Mouse (Mus musculus) MEL (cell line): ENCODE data around the gene Tiam1. TPM values are rescaled to one million over a fixed set of nuclear protein-coding genes. Genes with fewer than 3 reads are reported as not detected.
A peak's percentile ranks its signal among the peaks of the same experiment; 100 is the strongest.

Source experiments
- DNase-seq: peaks from one replicate; pipeline ENCODE4 v3.0.0; 2011; ENCODE audit warnings: low read depth, low spot score
- H3K27ac ChIP-seq: 2 replicates; pipeline ENCODE4 v1.5.1; 2012; ENCODE audit warnings: low read depth, mild to moderate bottlenecking, control low read depth, low read length, moderate library complexity; ENCODE audit not compliant: control insufficient read depth
- H3K27me3 ChIP-seq, 2 experiments: fragments of 150-350 bp in 1 of 2; sonication (generic) in 1 of 2; 2 replicates each; pipeline ENCODE4 v1.6.1; 2012; ENCODE audit warnings: low read length in 2 of 2, mild to moderate bottlenecking in 2 of 2, improper control_type of control experiment in 1 of 2, moderate library complexity in 1 of 2; ENCODE audit not compliant: insufficient read depth in 2 of 2, control insufficient read depth in 1 of 2
- H3K36me3 ChIP-seq, 2 experiments: 2 replicates each; pipeline ENCODE4 v1.6.1; 2012 to 2014; ENCODE audit warnings: low read length in 2 of 2, improper control_type of control experiment in 1 of 2, inconsistent platforms in 1 of 2, mild to moderate bottlenecking in 1 of 2; ENCODE audit not compliant: insufficient read depth in 2 of 2, control insufficient read depth in 1 of 2
- H3K4me1 ChIP-seq, 2 experiments: fragments of 150-350 bp in 1 of 2; sonication (generic) in 1 of 2; 2 replicates each; pipeline ENCODE4 v1.6.1; 2012; ENCODE audit warnings: low read length in 2 of 2, improper control_type of control experiment in 1 of 2, mild to moderate bottlenecking in 1 of 2; ENCODE audit not compliant: insufficient read depth in 2 of 2, control insufficient read depth in 1 of 2
- H3K4me3 ChIP-seq, 2 experiments: fragments of 150-350 bp in 1 of 2; sonication (generic) in 1 of 2; 2 replicates each; pipeline ENCODE4 v1.5.1; 2012; ENCODE audit warnings: low read depth in 2 of 2, low read length in 2 of 2, mild to moderate bottlenecking in 2 of 2, moderate library complexity in 2 of 2, control low read depth in 1 of 2, improper control_type of control experiment in 1 of 2; ENCODE audit not compliant: control insufficient read depth in 1 of 2, insufficient read depth in 1 of 2
- H3K79me2 ChIP-seq: 2 replicates; pipeline ENCODE4 v1.6.1; 2012; ENCODE audit warnings: mild to moderate bottlenecking, low read length, moderate library complexity; ENCODE audit not compliant: control insufficient read depth, poor library complexity, insufficient read depth
- H3K9ac ChIP-seq: 2 replicates; pipeline ENCODE4 v1.6.1; 2012; ENCODE audit warnings: low read depth, mild to moderate bottlenecking, control low read depth, low read length, moderate library complexity; ENCODE audit not compliant: control insufficient read depth, poor library complexity, severe bottlenecking
- H3K9me3 ChIP-seq: fragments of 150-350 bp; sonication (generic); replicated peaks from 2 replicates; pipeline ENCODE4 v1.6.1; 2012; ENCODE audit warnings: mild to moderate bottlenecking, low read length, improper control_type of control experiment, moderate library complexity; ENCODE audit not compliant: insufficient read depth
- CHD2 ChIP-seq: IDR thresholded peaks from 2 replicates; pipeline ENCODE4 v1.6.1; 2011; ENCODE audit warnings: low read length, improper control_type of control experiment
- E2F4 ChIP-seq: IDR thresholded peaks from 2 replicates; pipeline ENCODE4 v1.6.1; 2011; ENCODE audit warnings: low read depth, low read length, improper control_type of control experiment, borderline replicate concordance
- EP300 ChIP-seq, 2 experiments: IDR thresholded peaks; 2 replicates each; pipeline ENCODE4 v1.6.1; 2011; ENCODE audit warnings: improper control_type of control experiment in 2 of 2, low read length in 2 of 2, low read depth in 1 of 2, mild to moderate bottlenecking in 1 of 2
- JUND ChIP-seq: IDR thresholded peaks from 2 replicates; pipeline ENCODE4 v1.6.1; 2011; ENCODE audit warnings: low read depth, mild to moderate bottlenecking, improper control_type of control experiment, low read length
- KAT2A ChIP-seq: conservative IDR thresholded peaks from 2 replicates; pipeline ENCODE4 v1.6.1; 2012; ENCODE audit warnings: low read depth, low read length, improper control_type of control experiment, inconsistent platforms
- MAX ChIP-seq: IDR thresholded peaks from 2 replicates; pipeline ENCODE4 v1.6.1; 2011; ENCODE audit warnings: low read length, improper control_type of control experiment
- MEF2A ChIP-seq: IDR thresholded peaks from 2 replicates; pipeline ENCODE4 v1.6.1; 2014; ENCODE audit warnings: low read depth, mild to moderate bottlenecking, inconsistent platforms, low read length, improper control_type of control experiment; ENCODE audit not compliant: poor library complexity, insufficient replicate concordance, severe bottlenecking; ENCODE audit errors: extremely low read depth
- MXI1 ChIP-seq: IDR thresholded peaks from 2 replicates; pipeline ENCODE4 v1.6.1; 2011; ENCODE audit warnings: mild to moderate bottlenecking, low read depth, low read length, improper control_type of control experiment
- NELFE ChIP-seq: IDR thresholded peaks from 2 replicates; pipeline ENCODE4 v1.6.1; 2011; ENCODE audit warnings: low read depth, low read length, improper control_type of control experiment
- RAD21 ChIP-seq: IDR thresholded peaks from 2 replicates; pipeline ENCODE4 v1.6.1; 2011; ENCODE audit warnings: mild to moderate bottlenecking, low read depth, low read length, improper control_type of control experiment
- RCOR1 ChIP-seq: IDR thresholded peaks from 2 replicates; pipeline ENCODE4 v1.6.1; 2012; ENCODE audit warnings: low read depth, mild to moderate bottlenecking, inconsistent platforms, low read length, improper control_type of control experiment
- TBP ChIP-seq: IDR thresholded peaks from 2 replicates; pipeline ENCODE4 v1.8.0; 2011; ENCODE audit warnings: low read depth, low read length, improper control_type of control experiment
- UBTF ChIP-seq: IDR thresholded peaks from 2 replicates; pipeline ENCODE4 v1.6.1; 2012; ENCODE audit warnings: low read depth, mild to moderate bottlenecking, inconsistent platforms, low read length, improper control_type of control experiment, moderate library complexity, borderline replicate concordance; ENCODE audit not compliant: insufficient read depth
- USF1 ChIP-seq: IDR thresholded peaks from 2 replicates; pipeline ENCODE4 v1.6.1; 2014; ENCODE audit warnings: low read depth, mild to moderate bottlenecking, inconsistent platforms, low read length, improper control_type of control experiment, moderate library complexity
- USF2 ChIP-seq, 2 experiments: IDR thresholded peaks; 2 replicates each; pipeline ENCODE4 v1.6.1; 2011 to 2012; ENCODE audit warnings: improper control_type of control experiment in 2 of 2, low read length in 2 of 2, borderline replicate concordance in 1 of 2, inconsistent platforms in 1 of 2, low read depth in 1 of 2, mild to moderate bottlenecking in 1 of 2; ENCODE audit not compliant: insufficient read depth in 1 of 2
- ZC3H11A ChIP-seq: IDR thresholded peaks from 2 replicates; pipeline ENCODE4 v1.6.1; 2012; ENCODE audit warnings: low read depth, mild to moderate bottlenecking, inconsistent platforms, low read length, improper control_type of control experiment
- ZKSCAN1 ChIP-seq: IDR thresholded peaks from 2 replicates; pipeline ENCODE4 v1.6.1; 2012; ENCODE audit warnings: low read depth, mild to moderate bottlenecking, inconsistent platforms, low read length, improper control_type of control experiment, moderate library complexity
- ZMIZ1 ChIP-seq: IDR thresholded peaks from 2 replicates; pipeline ENCODE4 v1.6.1; 2012; ENCODE audit warnings: low read depth, mild to moderate bottlenecking, inconsistent platforms, low read length, improper control_type of control experiment, moderate library complexity
- ZNF384 ChIP-seq: IDR thresholded peaks from 2 replicates; pipeline ENCODE4 v1.6.1; 2012; ENCODE audit warnings: low read depth, mild to moderate bottlenecking, inconsistent platforms, low read length, improper control_type of control experiment
- polyA plus RNA-seq, 2 experiments: library from polyadenylated mRNA; stranded (reverse) in 1 of 2; unstranded in 1 of 2; fragments of >175 nt in 1 of 2; fragments of >200 nt in 1 of 2; gene quantifications; 2 replicates each; pipeline versions ENCODE4 v1.2.1 to v1.2.4; 2012; ENCODE audit warnings: low replicate concordance in 2 of 2, low read depth in 1 of 2; ENCODE audit not compliant: insufficient read length in 2 of 2, insufficient read depth in 1 of 2, missing spikeins in 1 of 2
- total RNA-seq: library from RNA; depleted of rRNA; stranded (reverse); fragments of 300-350 nt; gene quantifications from 2 replicates; pipeline ENCODE4 v1.2.3, GENCODE M21; 2012

The Tiam1 gene
- total and polyA plus RNA-seq, 3 experiments, result 15.0 to 23.9 (median 19.9) TPM

DNA sequence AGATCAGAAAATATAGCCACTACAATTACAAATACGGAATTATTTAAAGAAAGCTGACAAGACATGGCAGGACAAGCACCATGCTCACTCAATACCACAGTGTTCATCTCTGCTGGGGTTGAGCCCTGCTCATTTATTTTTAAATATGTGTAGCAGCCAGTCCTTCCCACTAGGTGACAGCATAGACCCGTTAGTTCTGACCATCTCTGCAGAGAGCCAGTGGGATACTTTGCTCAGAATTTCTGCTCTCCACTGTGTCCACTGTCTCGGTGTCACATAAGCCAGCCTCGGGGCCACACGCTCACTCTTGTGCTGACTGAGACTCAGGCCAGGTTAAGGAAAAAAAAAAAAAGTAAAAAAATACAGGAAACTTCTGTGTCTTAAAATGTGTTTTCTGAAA, 299.0 kb downstream of the Tiam1 start (continued):
- TF ChIP-seq NELFE (no peak), RCOR1 (no peak), KAT2A (no peak), ZC3H11A (peak; percentile 86), UBTF (no peak), EP300 (IDR thresholded peaks at IDR 0.05; ENCODE audit: low read depth in 1 of 2, low read length in 2 of 2) (no peak), E2F4 (no peak), USF2 (IDR thresholded peaks at IDR 0.05; ENCODE audit: borderline replicate concordance in 1 of 2, insufficient read depth in 1 of 2, low read depth in 1 of 2, low read length in 2 of 2) (no peak), MEF2A (no peak)

DNA sequence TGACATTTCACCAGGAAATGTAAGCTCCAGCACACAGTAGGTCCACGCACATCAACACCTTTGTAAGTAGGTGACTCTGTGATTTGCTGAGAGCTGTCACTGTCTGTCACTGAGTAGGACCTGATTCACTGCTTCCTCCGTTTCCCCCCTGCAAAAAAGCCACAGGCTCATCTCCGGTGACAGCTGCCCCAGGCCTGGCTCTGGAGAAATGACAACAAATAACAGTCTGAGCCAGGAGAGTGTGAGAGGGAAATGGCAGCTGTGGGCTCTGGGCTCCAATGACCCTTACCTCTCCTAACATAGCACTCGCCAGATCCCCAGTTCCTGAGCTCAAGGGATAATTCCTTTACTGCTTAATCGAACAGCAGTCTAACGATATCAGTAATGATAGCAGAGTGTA, 301.7 kb downstream of the Tiam1 start:
- H3K36me3 ChIP-seq, result no peaks in the 10 kb centered on the region
- no peak overlapping the region for H3K27ac ChIP-seq
- no peaks in the 10 kb centered on the region for H3K4me1 ChIP-seq
- no peak for TF ChIP-seq CHD2
- TF ChIP-seq ZKSCAN1, result peak; percentile 78
- no peaks in the 10 kb centered on the region for H3K27me3 ChIP-seq
- H3K9me3 ChIP-seq, result no peaks in the 10 kb centered on the region
- no peak overlapping the region for H3K4me3 ChIP-seq
- no peaks in the 10 kb centered on the region for H3K79me2 ChIP-seq
- DNase-seq, result no peak
- H3K9ac ChIP-seq, result no peak overlapping the region

- Histone ChIP-seq H3K4me3 (no peak overlapping the region), H3K4me1 (peaks cover 0 to 2% of the 10 kb centered on the region in 2 experiments; a peak in 1 of 4 replicates), H3K79me2 (no peaks in the 10 kb centered on the region)
Measured at GRCm38 (mm10) chr16:89840361-89840760, 303.2 kb downstream of the Tiam1 start.

More at GRCm38 (mm10) chr16:89840361-89840760, 303.2 kb downstream of the Tiam1 start:
- TF ChIP-seq USF1, result no peak
- TF ChIP-seq MXI1, result no peak
- no peak for TF ChIP-seq RCOR1
- no peak for TF ChIP-seq RAD21
- TF ChIP-seq MAX, result no peak
- no peak for TF ChIP-seq JUND
- TF ChIP-seq KAT2A, result no peak
- no peak for TF ChIP-seq ZMIZ1
- no peak for TF ChIP-seq MEF2A
- no peak for TF ChIP-seq ZNF384
- no peak for TF ChIP-seq TBP
- TF ChIP-seq, all 39 proteins: peak for 0
- Histone ChIP-seq H3K27me3 (no peaks in the 10 kb centered on the region), H3K36me3 (no peaks in the 10 kb centered on the region; a peak in 1 of 4 replicates), H3K9me3 (no peaks in the 10 kb centered on the region), H3K9ac (no peak overlapping the region), H3K27ac (no peak overlapping the region)
- DNase-seq, result no peak
